Mouse (Mus musculus) forebrain, embryonic 14.5 days (tissue): ENCODE measurements around the gene Zfp322a. TPM values are rescaled to one million over a fixed set of nuclear protein-coding genes. Genes with fewer than 3 reads are reported as not detected.

ENCODE experiments used
- ATAC-seq: fragments of 200-750 bp; cut with Nextera tagmentation; 2 replicates; pipeline ENCODE4 v1.8.0; 2017; ENCODE audit warnings: mild to moderate bottlenecking, moderate library complexity
- DNase-seq: peaks from one replicate; pipeline ENCODE4 v3.0.0-alpha.2; 2015; ENCODE audit warnings: low spot score
- H3K27ac ChIP-seq: fragments of 300-500 bp; sonication (generic); 2 replicates; pipeline ENCODE4 v1.5.1; 2014; ENCODE audit warnings: low read depth, mild to moderate bottlenecking, control low read depth, low read length, moderate library complexity
- H3K27me3 ChIP-seq: fragments of 300-500 bp; sonication (generic); replicated peaks from 2 replicates; pipeline ENCODE4 v1.6.1; 2014; ENCODE audit warnings: low read length, control low read depth, mixed read lengths; ENCODE audit not compliant: control insufficient read depth, insufficient read depth
- H3K36me3 ChIP-seq: fragments of 300-500 bp; sonication (generic); 2 replicates; pipeline ENCODE4 v1.6.1; 2014; ENCODE audit warnings: low read length, control low read depth; ENCODE audit not compliant: control insufficient read depth, insufficient read depth
- H3K4me1 ChIP-seq: fragments of 300-500 bp; sonication (generic); 2 replicates; pipeline ENCODE4 v1.6.1; 2014; ENCODE audit warnings: antibody characterized with exemption, low read length, control low read depth; ENCODE audit not compliant: control insufficient read depth, insufficient read depth
- H3K4me2 ChIP-seq: fragments of 300-500 bp; sonication (generic); 2 replicates; pipeline ENCODE4 v1.6.1; 2014; ENCODE audit warnings: mild to moderate bottlenecking, control low read depth, low read length
- H3K4me3 ChIP-seq: fragments of 300-500 bp; sonication (generic); 2 replicates; pipeline ENCODE4 v1.5.1; 2014; ENCODE audit warnings: low read depth, low read length, control low read depth
- H3K9ac ChIP-seq: fragments of 300-500 bp; sonication (generic); 2 replicates; pipeline ENCODE4 v1.6.1; 2014; ENCODE audit warnings: mild to moderate bottlenecking, low read length, control low read depth, moderate library complexity
- H3K9me3 ChIP-seq: fragments of 300-500 bp; sonication (generic); replicated peaks from 2 replicates; pipeline ENCODE4 v1.6.1; 2016; ENCODE audit warnings: low read length, control low read depth, mixed read lengths; ENCODE audit not compliant: control insufficient read depth
- WGBS: fragments of 180-500 bp; shearing (Covaris S2); extraction: QIAGEN DNeasy Blood & Tissue Kit; methylation state at CpG from one replicate; pipeline ENCODE4 v1.1.7; 2014; 5-methylcytosine and 5-hydroxymethylcytosine counted together
- polyA plus RNA-seq: library from polyadenylated mRNA; unstranded; fragments of >200 nt; fragmentation: Nextera tagmentation; extraction: Ambion mirVana; gene quantifications from 2 replicates; pipeline ENCODE4 v1.2.1, GENCODE M21; 2014

The Zfp322a gene
- polyA plus RNA-seq, 1 experiment from 2014 or later = 49.6 TPM

DNA sequence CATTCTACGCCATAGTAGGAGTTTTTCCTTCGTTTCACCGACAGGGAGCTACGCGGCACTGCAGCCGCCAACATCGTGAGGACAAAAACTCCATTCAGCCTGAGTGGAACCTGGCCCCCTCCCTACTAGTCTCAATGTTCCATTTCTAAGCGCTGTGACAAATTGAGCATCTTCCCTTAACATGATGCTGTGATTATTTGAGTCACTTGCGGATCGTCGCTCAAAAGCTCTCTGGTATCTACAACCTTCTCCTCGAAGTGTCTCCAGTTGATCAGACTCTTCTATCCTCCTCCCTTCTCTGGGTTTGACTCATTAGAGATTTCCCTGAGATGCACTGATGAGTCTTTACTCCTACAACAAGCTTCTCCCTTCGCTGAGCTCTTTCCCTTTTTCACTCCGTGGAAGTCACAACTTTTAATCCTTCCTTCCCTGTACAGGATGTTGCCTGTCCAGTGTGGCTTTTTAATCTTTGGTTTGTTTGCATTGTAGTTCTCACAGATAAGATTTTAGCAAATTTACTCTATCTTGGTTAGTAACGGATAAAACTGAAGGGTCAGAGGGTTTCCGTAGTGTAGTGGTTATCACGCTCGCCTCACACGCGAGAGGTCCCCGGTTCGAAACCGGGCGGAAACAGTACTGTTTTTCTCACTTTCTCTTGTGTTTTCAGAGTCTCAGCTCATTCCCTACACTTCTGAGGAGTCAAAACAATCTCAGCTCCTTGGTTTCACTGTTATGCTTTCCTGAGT lies 61.8 kb downstream of the Zfp322a start:
- Histone ChIP-seq H3K36me3 (no peaks in the 10 kb centered on the region), H3K4me1 (peaks cover 3% of the 10 kb centered on the region; the same call in 1 of the 2 replicates), H3K4me3 (peak overlapping the region; percentile 19), H3K9me3 (no peaks in the 10 kb centered on the region), H3K27ac (no peak overlapping the region), H3K9ac (0 out of 2 replicates have a peak overlapping the region, but pooled peaks have one; percentile 8), H3K27me3 (peaks cover 36% of the 10 kb centered on the region), H3K4me2 (peak overlapping the region; percentile 38)
- peak; percentile 33 for DNase-seq
- WGBS = 3% methylated on average over 24 of the region's 24 CpGs
- ATAC-seq = peak; percentile 57; the same call in 1 of the 2 replicates

DNA sequence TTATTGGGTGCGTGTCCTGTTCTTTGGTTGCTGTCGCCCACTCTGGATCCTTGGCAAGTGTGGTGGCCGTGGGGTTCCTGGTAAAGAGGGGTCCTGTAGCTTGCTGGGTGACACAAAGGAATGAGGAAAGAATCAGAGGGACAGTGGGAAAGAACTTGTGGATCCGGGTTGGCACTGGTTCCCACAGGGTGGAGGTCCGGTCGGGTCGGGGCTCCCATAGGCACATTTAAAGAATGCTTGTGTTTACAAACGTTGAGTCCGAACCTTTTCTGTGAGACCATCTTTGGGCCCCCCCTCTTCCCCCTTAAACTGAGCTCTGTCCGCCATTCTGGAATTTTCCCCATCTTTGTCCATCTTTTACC lies 62.3 kb downstream of the Zfp322a start:
- Histone ChIP-seq H3K9me3 (no peaks in the 10 kb centered on the region), H3K36me3 (no peaks in the 10 kb centered on the region), H3K4me3 (peak overlapping the region; percentile 19), H3K9ac (no peak overlapping the region), H3K4me1 (peaks cover 3% of the 10 kb centered on the region; the same call in 1 of the 2 replicates), H3K27ac (no peak overlapping the region), H3K27me3 (peaks cover 38% of the 10 kb centered on the region), H3K4me2 (peak overlapping the region; percentile 38)
- no peak for DNase-seq
- 0 out of 2 replicates have a peak, but pooled peaks have one; percentile 2 for ATAC-seq
- 12% methylated on average over 10 of the region's 10 CpGs for WGBS

Other genes starting within 250 kb of the Zfp322a start
- not detected in 2 replicates for gene Vmn1r218, start 236.1 kb downstream of the Zfp322a start, polyA plus RNA-seq
- gene Vmn1r219, start 209.9 kb downstream of the Zfp322a start, polyA plus RNA-seq = not detected in 2 replicates
- not detected in 2 replicates for gene Vmn1r220, start 181.2 kb downstream of the Zfp322a start, polyA plus RNA-seq
- gene Vmn1r221, start 155.1 kb downstream of the Zfp322a start, polyA plus RNA-seq = not detected in 2 replicates
- gene Vmn1r222, start 133.3 kb downstream of the Zfp322a start, polyA plus RNA-seq = not detected in 2 replicates
- gene Vmn1r223, start 122.1 kb downstream of the Zfp322a start, polyA plus RNA-seq = not detected in 2 replicates
- 12.9 and 13.8 TPM in 2 replicates for gene Abt1, start 54.7 kb upstream of the Zfp322a start, polyA plus RNA-seq
- gene Btn1a1, start 96.7 kb upstream of the Zfp322a start, polyA plus RNA-seq = 0.22 TPM in 1 of 2 replicates, not detected in the other
- 0.10 TPM in 1 of 2 replicates, not detected in the other for gene Btn2a2, start 119.6 kb upstream of the Zfp322a start, polyA plus RNA-seq
- 4.3 and 7.1 TPM in 2 replicates for gene Hist1h4h, start 161.8 kb upstream of the Zfp322a start, polyA plus RNA-seq
- gene Hist1h2af, start 164.7 kb upstream of the Zfp322a start, polyA plus RNA-seq = 1.9 and 4.4 TPM in 2 replicates
- gene Hist1h3g, start 166.2 kb upstream of the Zfp322a start, polyA plus RNA-seq = 2.2 and 5.3 TPM in 2 replicates
- 0.30 and 0.32 TPM in 2 replicates for gene Hist1h2bh, start 174.2 kb upstream of the Zfp322a start, polyA plus RNA-seq
- 0.62 and 0.89 TPM in 2 replicates for gene Hist1h3f, start 174.8 kb upstream of the Zfp322a start, polyA plus RNA-seq
- not detected in 2 replicates for gene Hist1h4f, start 182.4 kb upstream of the Zfp322a start, polyA plus RNA-seq
- gene Hist1h1d, start 184.1 kb upstream of the Zfp322a start, polyA plus RNA-seq = 0.36 and 0.52 TPM in 2 replicates
- 3.4 and 5.7 TPM in 2 replicates for gene Hist1h3e, start 193.2 kb upstream of the Zfp322a start, polyA plus RNA-seq
- 65.4 and 105 TPM in 2 replicates for gene Hist1h2ae, start 202.0 kb upstream of the Zfp322a start, polyA plus RNA-seq
- 2.3 and 4.3 TPM in 2 replicates for gene Hist1h2bg, start 202.2 kb upstream of the Zfp322a start, polyA plus RNA-seq
- gene Hist1h2bf, start 205.0 kb upstream of the Zfp322a start, polyA plus RNA-seq = 1.2 and 3.9 TPM in 2 replicates
- 2.2 and 3.2 TPM in 2 replicates for gene Hist1h2ad, start 205.2 kb upstream of the Zfp322a start, polyA plus RNA-seq
- gene Hist1h3d, start 206.6 kb upstream of the Zfp322a start, polyA plus RNA-seq = 5.8 and 5.9 TPM in 2 replicates
- 61.0 and 106 TPM in 2 replicates for gene Hist1h4d, start 212.4 kb upstream of the Zfp322a start, polyA plus RNA-seq